Mouse (Mus musculus): ENCODE data around the gene Cysltr2. TPM values are rescaled to one million over a fixed set of nuclear protein-coding genes. Genes with fewer than 3 reads are reported as not detected.

The Cysltr2 gene
- total RNA-seq (2021): 1 to 10 TPM in 1 of 2 experiments, under 1 TPM in 1; 0.89 to 2.2 TPM
- long read RNA-seq, partial matches to known transcripts: 0 of 1 reads
- long read RNA-seq, other reads (novel, unspliced or antisense): 0 of 1 reads

DNA sequence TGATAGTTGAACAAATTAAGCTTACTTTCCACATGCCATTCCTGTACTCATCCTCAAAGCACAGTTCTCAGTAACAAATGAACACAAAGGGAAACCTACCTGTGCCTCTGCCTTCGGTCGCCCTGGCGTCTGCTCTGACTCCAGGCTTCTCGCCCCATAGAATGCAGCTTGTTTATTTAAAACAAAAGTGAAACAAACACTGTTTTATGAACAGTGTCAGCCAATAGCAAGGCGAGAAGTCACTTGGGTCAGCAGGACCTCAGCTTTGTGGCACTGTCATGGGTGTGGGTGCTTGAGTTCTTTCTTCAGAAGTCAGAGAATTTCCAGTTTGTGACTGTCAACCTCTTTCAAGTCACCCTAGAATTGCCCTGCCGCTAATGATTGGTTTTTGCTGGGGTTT is at the start of gene Cysltr2:
Cysltr2 (minus strand) TSS at position 178 of the 400 bp plus-strand sequence.
- DNase-seq (ENCODE audit: low spot score in 2 of 2): no peak

DNA sequence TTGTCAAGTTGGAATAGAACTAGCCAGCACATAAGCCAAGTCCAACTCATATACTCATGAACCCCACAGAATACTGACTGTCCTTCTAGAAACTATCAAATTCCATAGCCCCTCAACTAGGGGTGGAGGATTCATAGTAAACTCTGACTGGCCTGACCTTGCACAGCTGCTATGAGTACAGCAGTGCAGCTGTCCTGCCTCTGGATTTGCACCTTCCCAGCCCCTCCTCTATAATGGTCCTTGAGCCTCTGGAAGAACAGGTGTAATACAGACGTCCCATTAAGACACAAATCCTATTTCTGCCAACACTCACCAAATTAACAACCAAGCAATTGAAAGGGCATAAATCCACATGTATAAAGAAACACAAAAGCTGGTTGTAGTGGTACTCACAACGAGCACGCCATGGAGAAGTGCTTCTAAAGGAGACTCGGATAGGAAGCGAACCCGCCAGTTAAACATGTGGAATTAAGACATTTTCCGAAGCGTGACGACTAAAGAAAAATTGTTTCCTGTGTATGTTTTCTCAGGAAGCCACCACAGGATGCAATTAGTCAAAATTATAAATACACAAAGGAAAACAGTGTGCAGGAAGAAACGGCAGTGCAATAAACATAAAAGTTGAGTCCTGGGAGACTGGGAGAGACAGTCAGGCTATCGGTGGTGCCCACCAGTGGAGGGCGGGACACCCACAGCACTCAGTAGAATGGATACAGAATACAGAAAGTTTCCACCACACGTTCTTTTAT is 46.1 kb upstream of the Cysltr2 start:
- no peak for DNase-seq (ENCODE audit: low spot score in 2 of 2)

DNA sequence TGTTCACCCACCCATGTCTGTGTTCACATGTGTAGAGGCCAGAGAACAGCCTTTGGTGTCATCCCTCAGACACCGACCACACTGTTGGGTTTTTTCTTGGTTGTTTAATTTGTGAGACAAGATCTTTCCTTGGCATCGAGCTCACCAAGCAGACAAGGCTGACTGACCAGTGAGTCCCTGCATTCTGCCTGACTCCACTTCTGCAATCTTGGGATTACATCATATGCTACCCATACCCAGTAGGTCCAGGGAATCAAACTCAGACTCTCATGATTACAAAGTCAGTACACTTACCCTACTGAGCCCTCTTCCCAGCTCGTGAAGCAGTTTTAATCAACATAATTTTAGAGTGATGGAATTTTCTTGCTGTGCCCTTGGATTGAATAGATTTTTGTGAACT is 44.0 kb upstream of the Cysltr2 start:
- DNase-seq (ENCODE audit: low spot score in 2 of 2): no peak

DNA sequence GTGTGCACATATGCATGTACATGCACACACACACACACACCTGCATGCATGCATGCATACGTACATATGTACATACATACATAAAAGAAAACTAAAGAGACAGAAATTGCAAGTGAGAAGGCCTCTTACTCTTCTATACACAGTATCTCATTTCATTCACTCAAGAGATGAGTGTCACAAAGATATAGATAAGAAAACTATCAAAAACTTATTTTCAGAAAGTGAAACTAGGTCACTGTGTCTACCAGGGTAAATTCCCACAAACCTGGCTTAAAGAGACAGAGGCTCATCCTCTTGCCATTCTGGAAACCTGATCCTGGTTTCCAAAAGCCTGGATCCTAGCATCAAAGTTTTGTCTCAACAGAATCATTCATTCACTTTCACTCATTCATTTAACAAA is 39.3 kb upstream of the Cysltr2 start:
- DNase-seq (ENCODE audit: low spot score in 2 of 2): no peak

DNA sequence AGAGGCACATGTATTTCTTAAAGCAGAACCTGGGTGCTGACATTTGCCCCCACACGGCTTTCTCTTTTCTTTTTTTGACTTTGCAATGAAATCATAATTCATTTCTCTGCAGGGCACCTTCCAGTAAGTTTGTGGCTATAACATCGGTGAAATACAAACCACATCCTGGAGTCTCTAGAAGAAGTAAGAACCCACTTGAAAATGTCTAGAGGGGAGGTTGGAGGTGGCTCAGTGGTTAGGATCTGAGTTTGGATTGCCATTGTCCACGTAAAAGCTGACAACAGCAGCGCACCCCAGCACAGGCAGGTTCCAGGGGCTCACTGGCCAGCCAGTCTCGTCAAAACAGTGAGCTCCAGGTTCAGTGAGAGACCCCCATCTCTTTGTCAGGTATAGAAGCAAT is 38.8 kb upstream of the Cysltr2 start:
- no peak for DNase-seq (ENCODE audit: low spot score in 2 of 2)

DNA sequence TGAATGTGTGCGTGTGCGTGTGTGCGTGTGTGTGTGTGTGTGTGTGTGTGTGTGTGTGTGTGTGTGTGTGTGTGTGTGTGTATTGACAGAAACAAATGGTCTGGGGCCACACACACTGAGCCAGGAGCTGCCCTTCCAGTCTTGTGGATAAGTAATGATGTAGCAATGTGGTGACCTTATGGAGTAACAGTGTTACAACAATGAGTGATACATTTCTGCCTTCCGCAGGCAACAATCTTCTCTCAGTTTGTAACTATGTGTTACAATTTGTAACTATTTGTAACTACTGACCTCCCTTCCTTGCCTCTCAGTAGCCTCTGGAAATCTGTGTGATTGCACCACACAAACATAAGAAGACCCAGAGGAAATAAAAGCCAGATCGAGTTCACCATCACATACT is 38.3 kb upstream of the Cysltr2 start:
- no peak for DNase-seq (ENCODE audit: low spot score in 2 of 2)

DNA sequence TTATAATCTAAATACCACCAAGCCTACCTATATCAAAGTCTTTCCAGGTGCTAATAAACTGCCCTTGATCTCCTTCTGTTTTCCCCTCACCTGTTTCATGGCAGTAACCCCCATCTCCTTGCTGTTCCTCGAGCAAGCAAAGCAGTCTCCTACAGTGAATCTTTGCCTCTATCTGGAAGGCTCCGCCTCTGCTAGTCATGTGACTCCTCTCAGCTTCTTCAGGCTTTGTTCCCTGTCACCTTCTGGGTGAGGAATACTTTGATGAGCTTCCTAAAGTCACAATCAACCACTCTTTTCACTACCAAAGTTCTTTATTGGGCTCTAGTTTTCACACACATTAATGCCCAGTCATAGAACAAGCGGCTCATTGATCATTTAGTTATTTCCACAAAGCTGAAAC is 37.5 kb upstream of the Cysltr2 start:
- no peak for DNase-seq (ENCODE audit: low spot score in 2 of 2)

DNA sequence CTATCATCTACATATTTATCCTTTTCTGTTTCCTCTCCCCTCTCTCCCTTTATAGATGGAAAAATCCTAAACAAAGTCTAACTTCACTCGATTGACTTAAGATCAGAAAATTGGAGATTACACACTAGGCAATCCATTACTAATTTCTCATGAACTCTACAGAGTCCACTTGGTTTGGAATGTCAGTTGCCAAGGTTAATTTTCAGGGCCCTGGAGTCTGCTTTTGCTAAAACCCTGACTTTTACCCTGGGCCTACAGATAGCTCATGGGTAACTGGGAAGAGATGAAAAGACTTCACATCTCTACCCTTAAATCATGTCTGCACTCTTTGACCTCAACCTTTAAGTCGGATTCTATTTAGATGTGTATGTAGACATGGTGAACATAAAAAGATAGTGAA is 34.6 kb upstream of the Cysltr2 start:
- no peak for DNase-seq (ENCODE audit: low spot score in 2 of 2)

DNA sequence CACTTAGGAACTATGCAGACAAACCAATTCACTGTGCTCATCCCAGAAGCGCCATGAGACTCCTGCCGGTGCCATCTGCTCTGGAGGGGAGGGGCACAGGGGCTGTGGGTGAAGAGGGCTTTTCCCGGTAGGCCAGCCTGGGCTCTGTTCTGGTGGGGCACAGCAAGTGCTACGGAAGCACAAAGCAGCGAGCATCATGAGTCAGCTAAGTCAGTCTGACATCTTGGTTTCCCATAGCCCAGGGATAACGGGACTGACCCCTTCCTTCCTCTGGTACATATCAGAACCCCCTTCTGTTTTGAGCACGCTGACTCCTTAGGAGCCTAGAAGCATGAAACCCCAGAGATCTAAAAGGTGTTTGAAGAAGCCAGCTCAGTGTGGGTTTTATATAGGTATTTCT is 15.5 kb upstream of the Cysltr2 start:
- DNase-seq (ENCODE audit: low spot score in 2 of 2): no peak

DNA sequence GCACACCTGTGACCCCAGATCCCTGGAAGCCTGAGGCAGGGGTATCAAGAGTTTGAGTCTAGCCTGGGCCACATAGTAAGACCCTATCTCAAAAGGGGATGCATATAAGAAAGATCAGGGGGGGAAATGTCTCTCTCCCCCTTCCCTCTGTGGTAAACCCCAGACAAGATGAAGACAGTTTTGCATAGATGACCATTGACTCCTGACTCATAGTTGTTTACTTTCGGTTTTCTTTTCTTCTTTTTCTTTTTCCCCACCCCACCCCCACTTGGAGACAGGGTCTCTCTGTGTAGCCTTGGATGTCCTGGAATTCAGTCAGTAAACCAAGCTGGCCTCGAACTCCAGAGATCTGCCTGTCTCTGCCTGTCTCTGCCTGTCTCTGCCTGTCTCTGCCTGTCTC is 9.8 kb upstream of the Cysltr2 start:
- no peak for DNase-seq (ENCODE audit: low spot score in 2 of 2)

DNA sequence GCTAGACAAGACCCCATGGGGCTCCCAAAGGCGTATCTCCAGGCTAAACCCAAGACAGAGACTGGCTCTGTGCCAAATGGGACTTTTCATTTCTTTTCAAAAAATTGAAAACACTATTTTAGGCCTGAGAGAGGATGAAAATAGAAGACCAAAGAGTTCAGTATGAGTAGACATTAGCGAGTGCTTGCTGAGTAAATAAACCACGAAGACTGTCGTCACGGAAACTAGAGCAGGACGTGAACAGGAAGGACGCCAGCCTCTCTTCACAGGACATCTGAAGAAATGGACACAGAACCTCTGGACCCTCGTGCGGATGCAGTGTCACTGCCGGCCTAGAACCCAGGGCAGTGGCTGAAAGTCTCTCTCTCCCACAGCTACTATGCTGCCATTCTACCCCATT is 8.8 kb upstream of the Cysltr2 start:
- DNase-seq (ENCODE audit: low spot score in 2 of 2): no peak

DNA sequence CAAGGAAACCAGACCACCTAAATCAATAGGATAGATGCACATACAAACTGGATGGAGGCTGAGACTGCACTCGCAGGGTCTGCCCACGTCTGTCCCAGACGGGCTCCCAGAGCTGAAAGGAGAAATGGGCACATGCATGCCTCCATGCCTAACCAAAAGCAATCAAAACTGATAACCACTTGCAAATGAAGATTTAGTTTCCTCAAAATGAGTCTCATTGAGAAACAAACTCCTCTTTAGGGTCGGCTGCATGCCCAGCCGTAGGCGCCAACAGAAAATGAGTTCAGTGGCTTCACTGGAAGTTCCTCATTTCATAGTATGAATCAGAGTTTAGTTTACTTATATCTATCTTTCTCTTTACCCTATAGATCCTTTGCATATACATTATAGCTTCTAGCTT is 7.9 kb upstream of the Cysltr2 start:
- DNase-seq (ENCODE audit: low spot score in 2 of 2): no peak

DNA sequence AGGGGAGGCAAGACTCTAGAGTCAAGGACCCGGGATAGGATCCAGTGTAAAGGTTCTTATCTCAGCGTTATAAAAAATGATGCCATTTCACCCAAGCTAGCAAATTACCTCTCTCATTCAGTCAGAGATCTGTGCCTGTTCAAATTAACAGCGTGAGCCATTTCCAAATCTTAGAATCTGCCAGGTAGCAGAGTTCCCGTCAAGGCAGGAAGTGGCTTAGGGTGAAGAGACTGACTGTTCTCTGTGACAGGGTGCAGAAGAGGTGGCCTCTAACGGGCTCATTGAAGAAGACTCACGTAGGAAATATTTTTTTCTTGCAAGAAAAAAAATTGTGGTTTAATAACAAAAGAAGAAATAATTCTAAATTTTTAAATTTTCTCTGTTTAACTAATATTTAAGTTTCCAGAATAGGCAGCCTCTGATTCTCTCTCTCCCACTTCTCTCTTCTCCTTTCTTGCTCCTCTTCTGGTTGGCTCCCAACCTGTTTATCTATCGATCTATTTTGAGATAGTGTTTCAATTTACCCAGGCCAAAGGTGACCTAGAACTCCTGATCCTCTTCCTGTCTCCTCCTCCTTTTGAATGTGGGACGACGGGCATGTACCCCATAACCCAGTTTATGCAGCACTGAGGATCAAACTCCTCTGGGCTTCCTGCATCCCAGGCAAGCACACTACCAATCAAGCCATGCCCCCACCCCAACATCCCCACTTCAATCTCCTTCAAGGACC is 3.5 kb downstream of the Cysltr2 start:
- DNase-seq (ENCODE audit: low spot score in 2 of 2): no peak

DNA sequence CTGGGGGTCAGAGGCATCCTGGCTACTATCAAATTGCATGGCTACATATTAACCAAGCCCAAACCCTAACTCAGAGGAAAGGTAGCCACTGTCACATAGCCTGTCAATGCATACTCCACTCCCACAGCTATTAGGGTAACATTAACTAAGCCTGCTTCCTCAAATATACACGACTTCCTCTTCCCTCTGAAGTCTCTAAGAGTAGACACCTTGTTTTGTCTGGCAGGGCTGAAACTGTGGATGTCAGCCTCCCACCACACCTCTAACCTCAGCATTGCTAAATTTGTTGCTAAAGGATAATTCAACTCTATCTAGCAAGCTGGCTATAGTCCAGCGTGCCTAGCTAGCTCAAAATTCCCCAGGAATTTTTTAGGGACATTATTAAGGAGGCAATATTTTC is 7.2 kb downstream of the Cysltr2 start:
- DNase-seq (ENCODE audit: low spot score in 2 of 2): no peak

DNA sequence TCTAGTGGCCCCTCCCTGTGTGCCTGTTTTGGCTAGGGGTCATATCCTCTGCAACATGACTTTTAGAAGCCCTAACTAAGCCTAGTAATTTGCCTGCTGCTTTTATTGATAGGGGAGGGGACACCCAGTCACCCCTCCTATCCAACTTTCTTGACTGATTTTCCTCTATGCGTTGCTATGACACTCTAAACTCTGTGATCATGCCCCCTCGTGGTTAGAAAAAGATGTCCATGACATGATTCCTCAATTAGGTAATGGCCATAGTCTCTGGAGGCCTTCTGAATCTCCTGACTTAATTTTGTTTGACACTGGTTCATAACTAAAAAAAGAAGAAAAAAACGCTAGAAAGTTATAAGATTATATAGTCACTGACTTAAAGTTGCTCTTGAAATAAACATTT is 15.6 kb downstream of the Cysltr2 start:
- DNase-seq (ENCODE audit: low spot score in 2 of 2): no peak

DNA sequence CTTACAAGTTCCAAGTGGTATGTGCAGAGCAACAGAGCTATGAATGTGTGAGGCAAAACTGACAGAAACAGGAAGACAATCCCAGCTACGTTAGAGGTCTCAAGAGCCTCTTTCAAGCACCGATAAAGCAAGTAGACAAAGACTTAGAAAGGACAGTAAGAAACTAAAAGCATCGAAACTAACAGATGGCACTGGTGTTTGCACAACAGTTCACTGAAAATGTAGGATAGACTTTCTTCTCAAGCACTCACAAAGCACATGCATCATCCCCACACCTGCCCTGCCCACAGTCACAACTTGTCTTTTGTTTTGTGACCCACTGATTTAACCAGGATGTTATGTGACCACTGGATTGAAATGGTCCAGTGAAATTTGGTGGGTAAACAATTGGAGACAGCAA is 17.7 kb downstream of the Cysltr2 start:
- DNase-seq (ENCODE audit: low spot score in 2 of 2): no peak

DNA sequence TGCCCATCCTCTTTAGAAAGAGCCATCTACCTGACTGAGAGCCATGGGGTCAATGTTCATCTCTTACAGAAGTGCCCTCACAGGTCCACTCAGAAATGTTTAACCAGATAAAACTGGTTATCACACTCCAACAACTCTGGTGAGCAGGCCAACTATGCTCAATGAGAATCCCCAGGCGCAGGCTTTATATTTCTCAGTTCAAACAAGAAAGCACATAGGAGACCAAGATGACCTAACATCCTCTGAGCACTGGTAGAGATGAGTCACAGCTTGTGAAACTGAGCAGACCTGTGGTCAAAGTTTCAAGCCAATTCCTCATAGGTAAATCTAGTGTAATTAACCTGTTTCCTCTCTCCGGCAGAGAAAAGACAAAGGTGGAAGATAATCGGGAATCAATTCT is 31.6 kb downstream of the Cysltr2 start:
- no peak for DNase-seq (ENCODE audit: low spot score in 2 of 2)

DNA sequence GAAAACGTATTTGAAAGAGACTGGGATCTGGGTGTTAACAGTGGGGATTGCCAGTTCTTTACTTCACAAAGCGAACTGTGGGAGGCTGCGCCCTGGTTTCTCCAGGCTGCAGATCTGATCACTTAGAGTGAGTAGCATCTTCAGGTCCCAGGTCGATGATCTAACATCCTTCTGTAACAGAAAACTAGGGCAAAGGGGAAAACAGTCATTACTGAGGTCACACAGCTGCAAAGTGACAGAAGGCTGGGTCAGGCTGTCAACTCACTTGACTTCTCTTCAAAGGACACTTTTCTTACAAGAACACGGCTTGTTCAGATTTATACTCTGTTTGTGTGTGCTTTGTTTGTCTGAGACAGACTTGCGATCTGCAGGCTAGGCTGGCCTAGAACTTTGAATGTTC is 33.5 kb downstream of the Cysltr2 start:
- no peak for DNase-seq (ENCODE audit: low spot score in 2 of 2)

DNA sequence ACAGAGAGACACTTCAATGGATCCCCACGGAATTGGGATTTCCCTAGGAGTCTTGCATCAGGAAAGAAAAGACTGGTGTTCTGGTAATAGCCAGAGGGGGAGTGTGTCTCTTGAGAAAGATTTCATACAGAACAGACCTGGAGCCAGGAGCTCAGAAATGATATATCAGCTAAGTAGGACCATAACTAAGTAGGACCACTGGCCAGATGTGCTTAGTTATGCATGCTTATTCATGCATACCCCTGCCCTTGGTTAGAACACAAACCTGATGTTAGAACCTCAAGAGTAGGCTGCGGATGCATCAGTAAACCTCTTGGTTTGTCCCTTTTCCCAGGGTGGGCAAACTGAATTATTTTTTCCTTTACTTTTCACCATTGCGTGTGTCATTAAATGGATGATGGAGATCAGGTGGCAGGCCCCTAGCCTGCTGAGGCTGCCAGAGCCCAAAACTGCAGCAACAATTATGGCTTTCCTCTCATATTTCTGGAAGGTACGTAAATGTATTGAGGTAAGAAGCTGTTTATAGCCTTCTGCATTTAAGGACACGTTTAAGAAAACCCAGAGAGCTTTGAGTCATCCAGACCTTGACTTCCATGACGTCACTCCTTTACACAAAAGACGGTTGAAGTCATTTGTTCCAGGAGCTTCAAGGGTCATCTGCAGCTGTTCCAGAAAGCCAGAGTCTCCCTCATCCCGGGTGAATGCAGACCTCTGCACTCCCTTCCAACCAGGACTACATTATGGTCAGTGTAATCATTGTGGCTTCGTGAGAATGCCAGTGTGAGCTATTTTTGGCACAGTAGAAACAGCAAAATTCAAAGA is 35.0 kb downstream of the Cysltr2 start:
- no peak for DNase-seq (ENCODE audit: low spot score in 2 of 2)

DNA sequence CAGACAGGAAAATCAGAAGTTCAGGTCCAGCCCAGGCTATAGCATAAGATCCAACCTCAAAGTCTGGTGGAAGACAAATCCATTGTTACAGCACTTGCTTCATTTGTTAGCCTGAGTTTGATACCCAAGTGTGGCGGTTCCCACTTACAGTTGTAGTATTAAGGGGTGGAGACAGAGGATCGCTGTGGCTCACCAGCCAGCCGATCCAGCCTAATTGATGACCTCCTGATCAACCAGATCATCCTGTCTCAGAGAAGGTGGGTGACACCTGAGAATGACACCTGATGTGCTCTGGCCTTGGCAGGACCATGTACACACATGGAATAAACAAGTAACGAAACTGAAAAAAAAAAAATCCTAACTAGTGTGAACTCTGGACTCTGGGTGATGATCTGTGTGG is 47.1 kb downstream of the Cysltr2 start:
- DNase-seq (ENCODE audit: low spot score in 2 of 2): no peak

DNA sequence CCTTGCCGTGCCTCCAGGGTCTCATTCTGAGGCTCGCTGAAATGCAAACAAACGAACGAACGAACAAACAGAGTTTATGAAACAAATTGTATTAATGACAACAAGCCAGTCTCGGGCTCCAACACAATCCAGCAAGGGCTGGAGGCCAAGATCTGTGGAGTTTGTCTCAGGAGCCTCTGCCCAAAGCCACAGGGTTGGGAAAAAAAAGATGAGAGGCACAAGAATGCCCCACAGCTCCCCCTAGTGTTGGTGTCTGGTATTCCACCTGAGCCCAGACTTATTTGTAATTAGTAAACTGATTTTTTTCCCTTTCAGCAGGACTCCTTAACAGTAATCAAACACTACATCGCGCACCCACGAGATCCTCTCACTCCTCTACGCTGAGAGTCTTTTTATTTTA is 48.6 kb downstream of the Cysltr2 start:
- DNase-seq (ENCODE audit: low spot score in 2 of 2): peak in 1 of 2 experiments; percentile 73

DNA sequence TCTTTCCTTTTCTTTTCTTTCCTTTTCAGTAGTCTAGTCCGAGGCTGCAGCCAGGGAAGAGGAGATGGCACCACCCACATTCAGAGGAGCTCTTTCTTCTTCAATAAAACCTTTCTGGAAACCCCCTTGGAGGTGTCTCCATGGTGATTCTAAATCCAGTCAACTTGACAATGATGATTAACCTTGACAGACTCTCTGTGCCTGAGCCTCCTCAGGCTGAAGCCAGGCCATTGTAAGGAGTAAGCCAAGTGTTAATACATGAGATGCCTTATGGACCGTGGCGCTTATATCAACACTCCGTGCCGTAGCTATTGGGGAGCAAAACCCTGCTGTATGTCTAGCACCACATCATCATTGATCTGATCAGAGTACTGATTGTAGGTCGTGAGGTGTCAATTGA is 50.8 kb downstream of the Cysltr2 start:
- no peak for DNase-seq (ENCODE audit: low spot score in 2 of 2)
